Mouse (Mus musculus): Measurements from ENCODE around the gene Plpp1.

The Plpp1 gene

DNA sequence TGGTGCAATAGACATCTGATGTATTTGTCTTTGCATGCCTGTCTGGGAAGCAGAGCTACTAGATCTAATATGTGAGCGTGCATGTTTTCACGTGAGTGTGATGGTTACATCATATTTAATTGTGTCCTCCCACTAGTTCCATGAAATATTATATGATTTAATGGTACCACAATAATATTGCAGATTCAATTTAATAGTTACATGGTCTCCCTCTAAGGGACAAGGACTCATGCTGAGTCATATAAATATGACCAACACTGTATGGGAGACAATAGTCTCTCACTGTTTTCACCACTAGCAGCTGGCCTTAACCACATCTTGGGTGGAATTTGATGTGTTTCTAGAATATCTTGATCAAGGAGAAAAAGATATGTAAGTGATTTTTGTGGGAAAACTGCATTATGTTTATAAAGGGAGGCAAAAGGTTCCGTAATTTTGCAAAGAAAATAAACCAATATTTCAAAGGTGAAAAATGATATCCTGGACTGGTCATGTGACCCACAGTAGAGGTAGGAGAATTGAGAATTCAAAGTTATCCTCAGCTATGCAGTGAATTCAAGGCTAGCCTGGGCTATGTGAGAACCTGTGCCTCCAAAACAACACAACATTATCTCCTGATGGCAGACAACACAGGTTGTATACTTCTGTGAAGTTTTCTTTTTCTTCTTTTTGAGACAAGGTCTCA lies 26.5 kb upstream of the Plpp1 start:
- ATAC-seq (ENCODE audit: low TSS enrichment) = no peak

DNA sequence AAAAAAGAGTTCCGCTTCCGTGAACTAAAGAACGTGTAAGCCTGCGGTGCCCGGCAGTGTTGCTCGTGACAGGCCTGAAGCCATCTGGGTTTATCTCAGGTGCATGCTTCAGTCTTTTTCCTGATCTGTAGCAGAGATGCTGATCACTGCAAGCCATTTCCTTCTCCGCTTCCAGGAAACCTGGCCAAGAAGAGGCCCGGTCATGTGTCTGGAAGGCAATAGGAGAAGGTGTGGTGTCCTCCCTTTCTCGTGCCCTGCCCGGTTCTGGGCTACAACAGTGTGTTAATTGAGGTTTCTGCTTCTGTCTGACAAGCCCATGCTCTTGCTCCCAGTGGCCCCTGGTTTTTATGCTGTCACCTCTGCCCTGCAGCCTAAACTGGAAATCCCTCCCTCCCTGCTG lies 24.7 kb upstream of the Plpp1 start:
- ATAC-seq (ENCODE audit: low TSS enrichment) = no peak

- no peak for ATAC-seq (ENCODE audit: low TSS enrichment)
These were observed 22.2 kb upstream of the Plpp1 start for GRCm38 (mm10) chr13:112778407-112778806.

GRCm38 (mm10) chr13:112785305-112785704 lies 15.3 kb upstream of the Plpp1 start:
- ATAC-seq (ENCODE audit: low TSS enrichment) = peak; percentile 65; the same call in 1 of the 2 replicates

- no peak for ATAC-seq (ENCODE audit: low TSS enrichment)
These were observed 14.4 kb upstream of the Plpp1 start for GRCm38 (mm10) chr13:112786142-112786541.

- no peak for ATAC-seq (ENCODE audit: low TSS enrichment)
These were observed 13.6 kb upstream of the Plpp1 start for GRCm38 (mm10) chr13:112786942-112787533.

DNA sequence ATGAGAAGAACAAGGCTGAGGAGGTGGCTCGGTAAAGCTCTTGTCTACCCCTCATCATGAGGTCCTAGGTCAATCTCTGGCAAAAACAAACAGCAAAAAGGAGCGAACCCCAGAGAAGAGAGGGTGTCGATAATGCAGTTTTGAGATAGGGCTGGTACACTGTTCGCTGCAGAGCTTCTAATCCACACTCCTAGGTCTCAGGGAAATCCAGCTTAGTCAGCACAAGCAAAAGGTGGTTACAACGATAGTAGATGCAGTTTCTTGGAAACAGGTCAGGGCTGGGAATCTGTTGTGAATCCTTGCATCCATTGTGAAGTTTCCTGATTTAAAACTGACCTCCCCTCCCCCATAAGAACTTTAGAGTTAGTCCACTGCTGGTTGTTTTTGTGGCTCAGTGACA lies 9.8 kb upstream of the Plpp1 start:
- no peak for ATAC-seq (ENCODE audit: low TSS enrichment)

DNA sequence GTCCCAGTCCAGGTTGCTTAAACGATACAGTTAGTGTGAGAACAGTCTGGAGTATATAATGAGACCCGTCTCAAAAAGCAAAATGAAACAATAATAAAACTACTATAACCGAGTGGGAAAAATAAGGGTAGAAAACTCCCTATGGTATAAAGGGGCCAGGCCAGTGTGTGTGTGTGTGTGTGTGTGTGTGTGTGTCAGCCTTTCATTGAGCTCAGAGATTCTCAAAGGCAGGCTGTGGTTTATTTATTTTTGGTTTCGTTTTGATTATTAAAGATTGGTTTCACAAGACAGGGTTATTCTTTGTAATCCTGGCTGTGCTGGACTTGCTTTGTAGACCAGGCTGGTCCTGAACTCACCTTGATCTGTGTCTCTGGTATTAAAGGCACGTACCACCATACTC lies 8.7 kb upstream of the Plpp1 start:
- ATAC-seq (ENCODE audit: low TSS enrichment) = no peak

- no peak for ATAC-seq (ENCODE audit: low TSS enrichment)
These were observed 2.2 kb upstream of the Plpp1 start for GRCm38 (mm10) chr13:112798243-112798952.

GRCm38 (mm10) chr13:112798953-112799305 lies 1.7 kb upstream of the Plpp1 start:
- no peak for ATAC-seq (ENCODE audit: low TSS enrichment)

- no peak for ATAC-seq (ENCODE audit: low TSS enrichment)
These were observed 811 bp upstream of the Plpp1 start for GRCm38 (mm10) chr13:112799721-112800241.

DNA sequence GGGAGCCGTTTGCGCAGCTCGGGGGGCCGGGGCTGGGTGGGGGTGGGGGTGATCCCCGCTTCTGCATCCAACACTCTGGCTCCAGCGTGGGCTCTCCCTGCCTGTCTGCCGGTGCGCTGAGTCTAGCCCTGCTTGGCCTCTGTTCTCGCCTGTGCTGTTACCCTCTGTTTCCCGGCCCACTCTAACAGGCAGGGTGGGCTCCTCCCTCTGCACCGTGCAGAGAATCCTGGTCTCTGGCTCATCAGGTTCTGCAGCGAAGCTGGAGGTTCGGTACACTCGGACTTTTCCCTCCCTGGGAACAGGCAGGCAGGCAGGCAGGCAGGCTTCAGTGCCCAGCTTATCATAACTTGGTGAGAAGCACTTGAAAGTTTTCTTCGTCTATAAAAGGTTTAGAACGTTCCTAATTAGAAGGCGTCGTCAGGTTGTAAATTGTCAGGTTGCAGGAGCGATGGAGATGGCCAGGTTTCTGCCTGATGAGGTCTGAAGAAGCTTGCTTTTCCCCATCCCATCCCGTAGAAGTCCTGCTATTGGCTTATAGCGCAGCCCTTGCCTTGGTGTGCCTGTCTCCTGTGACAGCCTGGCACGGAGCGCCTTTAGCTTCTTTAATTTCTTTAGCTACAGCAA lies 901 bp downstream of the Plpp1 start:
- ATAC-seq (ENCODE audit: low TSS enrichment) = peak; percentile 48

DNA sequence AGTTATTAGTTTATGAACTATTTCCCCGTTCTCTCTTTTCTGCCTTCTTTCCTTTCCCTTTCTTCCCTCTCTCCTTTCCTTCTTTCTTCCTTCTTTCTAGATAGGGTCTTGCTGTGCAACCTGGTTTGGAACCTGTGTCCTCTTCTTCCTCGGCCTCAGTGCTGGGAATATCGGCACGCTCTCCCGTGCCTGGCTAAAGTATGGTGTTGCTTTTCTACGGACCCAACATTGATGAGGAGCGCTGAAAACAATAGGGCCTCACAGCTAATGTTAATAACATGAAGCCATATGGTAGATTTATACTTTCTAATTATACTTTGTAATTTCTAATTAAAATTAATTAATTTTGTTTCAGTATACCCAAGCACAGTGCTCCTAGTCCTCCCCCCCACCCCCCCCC lies 2.5 kb downstream of the Plpp1 start:
- no peak for ATAC-seq (ENCODE audit: low TSS enrichment)

DNA sequence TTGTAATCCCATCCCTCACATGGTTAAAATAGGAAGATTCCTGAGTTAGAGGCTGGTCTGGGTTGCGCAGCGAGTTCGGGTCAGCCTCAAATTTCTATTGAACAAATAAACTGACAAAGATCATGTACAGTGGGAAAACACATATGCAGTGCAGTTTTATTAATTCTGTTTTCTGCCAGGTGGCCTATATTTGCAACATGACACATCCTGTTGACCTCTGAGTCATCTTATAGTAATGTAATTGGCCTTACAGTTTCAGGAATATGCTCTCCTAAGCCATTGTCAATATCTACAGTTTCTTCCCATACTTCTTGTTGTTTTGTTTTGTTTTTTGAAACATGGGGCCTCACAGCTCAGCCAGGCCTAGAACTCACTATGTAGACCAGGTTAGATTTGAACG lies 3.1 kb downstream of the Plpp1 start:
- no peak for ATAC-seq (ENCODE audit: low TSS enrichment)

- ATAC-seq (ENCODE audit: low TSS enrichment) = no peak
These were observed 4.9 kb downstream of the Plpp1 start for GRCm38 (mm10) chr13:112805529-112805928.

- ATAC-seq (ENCODE audit: low TSS enrichment) = no peak
These were observed 7.5 kb downstream of the Plpp1 start for GRCm38 (mm10) chr13:112807936-112808667.

GRCm38 (mm10) chr13:112809504-112810247 lies 9.1 kb downstream of the Plpp1 start:
- ATAC-seq (ENCODE audit: low TSS enrichment) = no peak

DNA sequence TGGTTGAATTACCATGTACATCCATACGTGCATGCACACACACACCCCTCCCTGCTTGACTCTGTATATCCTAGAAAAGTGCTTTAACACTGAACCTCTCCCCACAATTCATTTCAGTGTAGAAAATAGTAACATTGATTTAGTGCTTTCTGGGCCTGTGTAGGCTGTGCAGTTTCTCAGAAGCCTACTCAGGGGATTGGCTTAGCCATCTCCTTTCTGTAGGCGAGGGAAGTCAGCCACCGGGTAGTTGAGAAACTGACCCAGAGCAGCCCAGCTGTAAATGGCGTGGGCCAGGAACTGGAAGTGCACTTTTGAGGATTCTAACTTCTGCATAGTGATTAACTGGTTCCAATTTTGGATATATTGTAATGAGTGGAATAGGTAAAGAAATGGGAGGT lies 9.7 kb downstream of the Plpp1 start:
- ATAC-seq (ENCODE audit: low TSS enrichment) = peak; percentile 83

- ATAC-seq (ENCODE audit: low TSS enrichment) = peak; percentile 57
These were observed 10.2 kb downstream of the Plpp1 start for GRCm38 (mm10) chr13:112810751-112811150.

DNA sequence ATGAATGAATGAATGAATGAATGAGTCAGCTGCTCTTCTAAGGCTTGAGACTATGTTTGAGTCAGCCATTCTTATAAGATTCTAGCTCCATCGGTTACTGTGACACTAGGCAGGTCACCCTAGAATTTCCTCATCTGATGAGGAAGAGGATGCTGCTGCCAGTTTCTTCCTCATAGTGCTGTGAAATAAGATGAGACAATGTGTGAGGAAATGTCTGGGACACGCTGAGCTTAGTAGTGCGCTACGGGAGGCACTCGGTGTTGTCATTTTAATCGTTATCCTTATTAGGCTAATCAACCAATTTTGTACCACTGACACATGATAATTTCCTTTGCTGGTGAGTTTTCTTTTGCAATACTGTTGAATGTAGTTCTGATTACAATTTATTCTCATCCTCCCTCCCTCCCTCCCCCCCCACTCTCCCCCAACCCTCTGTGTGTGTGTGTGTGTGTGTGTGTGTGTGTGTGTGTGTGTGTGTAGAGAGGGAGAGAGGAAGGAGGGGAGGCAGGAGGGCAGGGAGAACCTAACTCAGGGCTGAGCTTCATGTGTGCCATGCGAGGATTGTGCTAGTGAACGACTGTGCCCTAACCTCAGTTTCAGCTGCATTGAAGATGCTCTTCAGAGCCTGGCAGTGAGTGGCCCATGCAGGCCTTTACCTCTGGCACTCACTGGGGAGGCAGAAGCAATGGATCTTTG lies 11.3 kb downstream of the Plpp1 start:
- no peak for ATAC-seq (ENCODE audit: low TSS enrichment)

DNA sequence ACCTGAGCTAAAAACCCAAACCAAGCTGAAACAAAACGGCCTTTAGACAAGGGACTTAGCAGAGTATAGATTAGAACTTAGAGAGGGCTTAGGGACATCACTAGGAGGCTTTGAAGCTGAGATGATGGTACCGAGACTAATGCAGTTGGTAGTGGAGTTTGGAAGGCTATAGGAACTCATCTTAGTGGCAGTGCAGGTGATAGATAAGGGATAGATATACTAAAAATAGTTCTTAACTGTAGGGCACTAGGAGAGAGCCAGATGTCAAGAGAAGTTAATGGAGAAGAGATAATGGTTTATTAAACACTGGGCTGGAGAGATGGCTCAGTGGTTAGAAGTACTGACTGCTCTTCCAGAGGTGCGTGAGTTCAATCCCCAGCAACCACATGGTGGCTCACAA lies 15.4 kb downstream of the Plpp1 start:
- ATAC-seq (ENCODE audit: low TSS enrichment) = no peak
